ENCODE assay signal across 28 mouse cellular contexts in genomic region chr11:32699913-32700493, GRCm38 (mm10). TPM values are rescaled to one million over a fixed set of nuclear protein-coding genes. Genes with fewer than 3 reads are reported as not detected.
DNase-seq lines count a peak whose midpoint lies in the region; ATAC-seq and TF ChIP-seq lines count a peak whose summit lies in the region.
"Had no signal": no experiment of that assay in that cellular context is flagged by ENCODE, and none has a peak within 500 bp of the region (broad histone marks: within the 10 kb centered on the region; RNA-seq: fewer than 3 reads in every experiment).

No protein-coding gene starts in this region.

- DNase-seq in adrenal gland, adult 2 months = peak; percentile 61
- no peak for DNase-seq in adrenal gland, adult 8-10 months
- DNase-seq in gastrocnemius, adult 2 months = no peak
- DNase-seq in gastrocnemius, postnatal 10 days = no peak
- DNase-seq in layer of hippocampus, adult 2 months (ENCODE audit: low spot score in 2 of 2) = no peak
- DNase-seq in layer of hippocampus, adult 9-11 months = no peak
- DNase-seq: adrenal gland, postnatal 25 days; B cell, adult 2 months; cerebellum, adult 18-20 months; cerebellum, adult 9-10 months; cerebellum, postnatal 14 days; forebrain, postnatal 0 days; gastrocnemius, postnatal 25 days; heart, postnatal 14 days; heart, postnatal 4 days; kidney, adult 18-20 months had no signal

- ATAC-seq in megakaryocyte-erythroid progenitor cell, adult 5-6 weeks (replicated peaks; ENCODE audit: low FRiP score, low TSS enrichment, poor library complexity, severe bottlenecking) = peak; percentile 79
- ATAC-seq: forebrain, embryonic 14.5 days; forebrain, postnatal 0 days; hindbrain, postnatal 0 days; inflammation-experienced regulatory T-cells, adult 6 months; intestine, embryonic 16.5 days; Patski had no signal

- peak overlapping the region; percentile 81 for H3K27ac ChIP-seq in gastrocnemius, adult 2 months
- H3K27ac ChIP-seq in layer of hippocampus, adult 2 months = 0 out of 2 replicates have a peak overlapping the region, but pooled peaks have one; percentile 51
- H3K27ac ChIP-seq: embryonic facial prominence, embryonic 12.5 days; embryonic facial prominence, embryonic 15.5 days; heart, adult 2 months; heart, embryonic 10.5 days; heart, embryonic 15.5 days; hindbrain, embryonic 14.5 days; hindbrain, postnatal 0 days had no signal

- TF ChIP-seq CTCF in gastrocnemius, adult 2 months (IDR thresholded peaks at IDR 0.05) = no peak
- TF ChIP-seq CTCF in layer of hippocampus, adult 2 months (conservative IDR thresholded peaks at IDR 0.05) = no peak

- intact Hi-C loops in gastrocnemius, adult 2 months (cut with DNase I) = loop anchor here (10.0 kb wide), 1 partner anchor 165 kb away; the partner anchor contains the start of genes Efcab9 and Stk10

- no peak overlapping the region for H3K4me3 ChIP-seq in gastrocnemius, adult 2 months
- H3K4me3 ChIP-seq in layer of hippocampus, adult 2 months = no peak overlapping the region
- H3K4me3 ChIP-seq: embryonic facial prominence, embryonic 12.5 days; embryonic facial prominence, embryonic 15.5 days; heart, adult 2 months; heart, embryonic 10.5 days; heart, embryonic 15.5 days had no signal

RNA-seq across cellular contexts. Expression of gene Fbxw11, which starts 57.5 kb away (rescaled TPM):
- 10 to 100 TPM; 85.2 to 98.2 TPM for total RNA-seq in adrenal gland, adult 2 months (2021)
- polyA plus RNA-seq in adrenal gland, adult 2 months (2012; rRNA removed) = 45.9 and 57.8 TPM in 2 replicates
- total RNA-seq in adrenal gland, adult 8-10 months (2022) = 100 to 1,000 TPM; 117 to 132 (median 119) TPM
- 10 to 100 TPM; 56.9 to 68.9 TPM for total RNA-seq in gastrocnemius, adult 2 months (2021)
- 10 to 100 TPM; 51.7 to 56.8 TPM for total RNA-seq in gastrocnemius, postnatal 10 days (2021)
- total RNA-seq in layer of hippocampus, adult 2 months (2021) = 100 to 1,000 TPM; 146 to 157 TPM
- 30.9 and 40.5 TPM in 2 replicates for total RNA-seq in megakaryocyte-erythroid progenitor cell, adult 5-6 weeks (2014; fragmentation: Nextera tagmentation)
- total RNA-seq in megakaryocyte-erythroid progenitor cell, adult 5-6 weeks (2017) = 28.8 and 36.2 TPM in 2 replicates
